Mouse (Mus musculus) naive thymus-derived CD4-positive, alpha-beta T cell, adult 2 months (primary cell): ENCODE measurements around the gene Dnajc17.
A peak's percentile ranks its signal among the peaks of the same experiment; 100 is the strongest.

Experiments
- DNase-seq: peaks from one replicate; pipeline ENCODE4 v3.0.0-alpha.2; 2011; ENCODE audit warnings: low read depth

The Dnajc17 gene

DNA sequence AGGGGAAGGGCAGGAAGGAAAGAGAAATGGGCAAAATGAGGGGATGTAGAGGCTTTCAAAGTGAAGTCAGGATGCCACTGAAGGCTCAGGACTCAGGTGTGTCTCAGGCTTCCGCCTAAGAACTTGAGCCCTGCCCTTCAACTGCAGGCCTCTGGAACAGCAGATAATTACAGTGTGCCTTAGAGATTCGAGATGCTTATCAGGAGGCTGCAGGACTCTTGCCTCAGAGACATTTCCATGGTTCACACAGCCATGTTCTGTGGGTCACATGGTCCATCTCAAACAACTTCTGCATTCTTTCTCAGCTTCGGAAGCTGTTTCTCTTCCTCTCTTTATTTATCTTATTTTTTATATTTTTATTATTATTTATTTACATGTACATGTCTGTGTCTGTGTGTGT lies 45.5 kb downstream of the Dnajc17 start:
- no peak for DNase-seq

DNA sequence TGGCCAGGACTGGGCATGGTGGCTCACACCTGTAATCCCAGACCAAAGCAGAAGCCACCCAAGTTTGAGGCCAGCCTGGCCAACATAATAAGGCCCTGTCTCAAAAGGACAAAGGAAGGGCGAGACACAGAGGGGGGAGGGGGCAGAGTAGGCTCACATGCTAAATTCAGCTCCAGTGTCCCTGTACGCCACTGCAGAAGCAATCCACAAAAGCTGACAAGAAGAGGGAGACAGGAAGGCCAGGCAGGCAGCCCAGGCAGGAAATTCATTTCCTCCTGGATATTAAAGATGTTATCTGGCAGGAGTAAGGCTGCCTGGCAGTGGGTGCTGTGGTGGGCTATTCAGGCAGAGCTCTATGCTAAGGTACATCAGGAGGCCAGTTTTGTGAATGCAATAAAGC lies 47.3 kb downstream of the Dnajc17 start:
- DNase-seq = no peak

DNA sequence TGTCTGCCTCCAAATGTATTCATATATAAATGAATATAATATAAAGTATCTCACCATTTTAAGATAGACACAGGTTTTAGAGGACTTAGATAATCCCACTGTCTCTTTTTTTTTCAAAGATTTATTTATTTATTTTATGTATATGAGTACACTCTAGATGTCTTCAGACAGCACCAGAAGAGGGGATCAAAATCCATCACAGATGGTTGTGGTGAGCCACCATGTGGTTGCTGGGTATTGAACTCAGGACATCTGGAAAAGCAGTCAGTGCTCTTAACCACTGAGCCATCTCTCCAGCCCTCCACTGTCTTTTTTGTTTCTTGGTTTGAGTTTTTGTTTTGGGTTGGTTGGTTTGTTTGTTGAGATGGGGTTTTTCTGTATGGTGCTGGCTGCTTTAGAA lies 50.8 kb downstream of the Dnajc17 start:
- peak; percentile 11 for DNase-seq

DNA sequence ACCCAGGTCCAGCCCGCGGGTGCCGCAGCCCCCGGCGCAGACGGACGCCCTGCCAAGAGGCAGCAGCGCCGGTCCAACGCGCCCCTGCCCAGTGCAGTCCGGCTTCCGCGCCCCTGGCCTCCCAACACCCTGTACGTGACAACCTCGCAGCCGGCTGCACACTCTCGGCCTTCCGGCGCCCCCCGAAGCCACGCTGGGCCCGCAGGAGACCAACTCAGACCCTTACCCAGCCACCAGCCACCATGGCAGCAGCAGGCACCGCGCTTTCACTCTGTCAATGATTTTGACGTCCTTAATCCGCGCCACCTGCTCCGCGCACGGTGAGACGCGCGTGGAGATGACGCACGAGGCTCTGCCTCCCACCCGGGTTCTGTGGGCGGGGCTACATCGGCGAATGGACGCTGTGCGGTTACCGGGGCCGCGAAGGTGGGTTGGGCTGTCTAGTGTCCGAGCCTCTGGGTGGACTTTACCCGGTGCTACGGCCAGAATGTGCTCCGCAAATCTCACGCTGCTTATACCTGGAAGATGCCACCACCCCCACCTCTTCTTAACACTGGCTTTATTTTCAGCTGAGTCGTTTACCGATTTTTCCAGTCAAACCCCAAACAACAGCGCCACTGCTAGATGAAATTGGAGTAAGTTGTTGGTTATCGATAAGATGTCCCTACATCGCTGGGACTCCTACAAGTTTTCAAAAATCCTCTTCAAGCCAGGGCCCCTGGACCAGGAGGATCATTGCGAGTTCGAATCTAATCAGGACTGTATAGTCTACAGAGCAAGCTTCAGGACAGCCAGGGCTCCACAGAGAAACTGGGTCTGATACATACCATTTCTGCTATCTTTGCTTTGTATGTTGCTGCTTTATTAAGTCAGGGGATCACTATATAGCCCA lies 51.7 kb downstream of the Dnajc17 start, which contains the start of gene Rmdn3:
TSS of gene Rmdn3 (minus strand) at position 354 of the 892 bp plus-strand sequence.
- peak; percentile 94 for DNase-seq

DNA sequence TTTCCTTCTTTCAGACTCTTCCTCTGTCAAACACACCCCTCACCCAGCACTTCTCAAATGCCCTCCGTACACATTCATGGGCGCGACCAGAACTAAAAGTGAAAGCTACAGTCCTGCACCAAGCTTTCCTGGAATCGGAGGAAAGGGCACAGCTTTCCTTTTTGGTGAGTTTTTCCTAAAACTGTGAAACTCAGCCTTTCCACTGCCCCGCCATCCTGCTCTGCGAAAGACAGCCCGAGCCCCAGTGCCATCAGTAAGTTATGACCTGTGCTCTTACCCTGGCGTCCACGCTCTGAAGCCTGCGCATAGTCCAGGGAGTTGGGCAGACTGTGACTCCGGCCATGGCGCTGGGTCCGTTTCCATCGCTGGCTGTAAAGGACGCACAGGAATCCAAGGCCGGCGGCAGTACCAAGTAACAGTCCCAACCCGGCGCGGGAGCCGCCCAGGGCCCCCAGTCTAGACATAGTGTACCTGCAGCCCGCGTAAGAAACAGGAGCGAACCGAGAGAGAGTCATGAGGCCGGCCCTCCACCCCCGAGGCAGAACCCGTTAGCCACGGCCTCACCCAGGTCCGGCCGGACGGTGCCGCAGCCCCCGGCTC lies 52.4 kb downstream of the Dnajc17 start:
- no peak for DNase-seq

DNA sequence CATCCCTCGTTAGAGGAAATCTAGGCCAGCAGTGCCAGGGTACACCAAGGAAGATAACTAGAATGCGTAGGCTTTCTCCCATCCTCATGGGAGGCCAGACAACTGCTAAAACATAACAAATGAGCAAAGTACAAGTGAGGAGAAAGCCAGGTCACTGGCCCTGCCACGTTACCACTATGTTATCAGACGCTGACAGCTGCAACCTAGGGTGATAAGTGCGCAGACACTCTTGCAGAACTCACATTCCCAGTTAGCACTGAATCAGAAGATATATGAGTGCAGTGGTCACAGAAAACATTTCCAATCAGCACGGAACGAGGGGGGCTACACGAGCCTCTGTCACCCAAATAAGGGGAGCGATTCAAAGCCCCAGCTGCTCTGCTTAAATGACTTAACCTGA lies 53.2 kb downstream of the Dnajc17 start:
- no peak for DNase-seq

DNA sequence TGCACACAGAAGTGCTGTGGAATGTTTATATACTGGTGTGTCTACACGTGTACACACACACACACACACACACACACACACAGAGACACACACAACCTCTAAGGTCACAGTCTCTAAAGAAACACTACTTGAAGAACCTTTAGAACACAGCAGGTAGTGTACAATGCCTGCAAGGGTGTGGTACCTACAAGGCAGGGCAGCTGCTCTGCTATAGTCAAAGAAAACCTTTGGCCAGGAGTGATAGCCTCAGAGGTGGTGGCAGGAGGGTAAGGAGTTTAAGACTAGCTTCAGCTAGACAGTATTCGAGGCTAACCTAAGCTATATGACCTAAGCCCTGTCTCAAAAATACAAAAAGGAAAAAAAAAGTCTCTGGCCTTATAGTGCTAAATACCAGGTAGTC lies 53.9 kb downstream of the Dnajc17 start:
- DNase-seq = no peak

DNA sequence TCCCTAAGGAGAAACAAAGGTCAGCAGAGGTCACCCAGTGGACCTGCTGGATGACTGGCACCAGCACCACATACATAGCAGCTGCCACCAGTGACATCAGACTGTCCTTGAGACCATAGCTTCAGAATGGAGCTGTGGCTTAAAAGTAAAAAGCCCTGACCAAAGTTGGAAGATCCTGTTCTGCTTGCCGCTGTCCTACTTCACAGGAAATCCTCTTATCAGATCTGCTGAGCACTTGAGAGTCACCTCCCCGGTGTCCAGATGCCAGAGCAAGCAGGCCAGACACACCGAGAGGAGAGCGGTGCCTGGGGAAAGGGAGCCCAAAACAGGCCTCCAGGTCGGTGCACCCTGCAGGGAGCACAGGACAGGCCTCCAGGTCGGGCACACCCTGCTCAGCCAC lies 56.3 kb downstream of the Dnajc17 start:
- DNase-seq = no peak

DNA sequence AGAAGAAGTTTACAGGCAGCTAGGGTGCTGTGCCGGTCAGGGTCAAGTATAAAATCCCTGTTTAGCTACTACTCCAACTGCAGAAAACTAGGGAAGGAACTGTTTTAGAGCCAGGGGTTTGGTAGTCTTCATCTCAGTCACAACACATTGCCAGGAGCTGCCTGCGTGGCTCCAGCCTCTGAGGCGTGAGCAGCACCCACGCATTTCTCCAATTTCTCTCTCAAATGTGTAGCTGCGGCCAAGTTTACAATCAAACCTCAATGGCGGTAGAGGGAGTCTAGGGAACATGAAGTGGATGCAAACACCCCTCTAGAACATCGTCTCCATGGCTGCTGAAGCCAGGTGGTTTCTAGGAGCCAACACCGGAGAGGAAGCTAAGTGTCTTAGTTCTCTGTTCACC lies 60.8 kb downstream of the Dnajc17 start:
- no peak for DNase-seq

DNA sequence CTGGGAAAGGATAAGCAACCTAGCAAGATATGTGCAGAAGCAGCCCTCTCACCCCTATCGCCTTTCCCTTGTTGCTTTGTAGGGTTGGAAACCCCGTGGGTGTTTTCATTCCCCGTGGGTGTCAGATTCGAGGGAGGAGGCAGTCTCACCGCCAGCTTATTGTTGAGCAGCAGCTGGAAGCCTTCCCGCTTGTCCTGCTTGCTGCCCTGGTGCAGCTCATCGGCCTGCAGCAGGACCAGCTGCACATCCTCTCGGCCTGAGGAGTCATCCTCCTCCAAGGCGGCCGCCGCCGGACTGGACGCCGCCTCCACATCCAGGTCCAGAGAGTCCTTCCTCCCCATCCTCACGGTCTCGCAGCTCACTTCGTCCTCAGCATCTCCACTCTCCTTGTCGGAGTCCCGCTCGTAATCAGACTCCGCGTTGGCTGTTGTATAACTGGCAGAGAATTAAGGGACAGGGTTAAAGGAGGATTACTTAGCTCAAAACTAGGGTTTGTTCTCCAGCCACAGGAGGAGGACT lies 61.4 kb downstream of the Dnajc17 start:
- DNase-seq = no peak

DNA sequence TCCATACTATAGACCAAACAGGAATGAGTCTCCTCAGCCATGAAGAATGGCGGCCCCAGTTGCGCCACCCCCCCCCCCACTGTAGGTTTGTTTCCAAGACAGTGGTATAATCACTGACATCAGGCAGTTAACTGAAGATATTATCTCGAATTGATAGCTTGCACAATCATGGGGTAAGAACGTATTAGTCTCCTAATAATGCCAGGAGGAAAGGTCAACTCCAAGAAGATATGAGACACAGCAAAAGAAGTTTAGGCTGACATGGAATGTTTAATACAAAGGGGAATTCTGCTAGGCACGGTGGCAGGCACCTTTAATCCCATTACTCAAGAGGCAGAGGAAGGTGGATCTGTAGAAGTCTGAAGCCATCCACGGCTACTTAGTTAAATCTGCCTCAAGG lies 62.2 kb downstream of the Dnajc17 start:
- no peak for DNase-seq

DNA sequence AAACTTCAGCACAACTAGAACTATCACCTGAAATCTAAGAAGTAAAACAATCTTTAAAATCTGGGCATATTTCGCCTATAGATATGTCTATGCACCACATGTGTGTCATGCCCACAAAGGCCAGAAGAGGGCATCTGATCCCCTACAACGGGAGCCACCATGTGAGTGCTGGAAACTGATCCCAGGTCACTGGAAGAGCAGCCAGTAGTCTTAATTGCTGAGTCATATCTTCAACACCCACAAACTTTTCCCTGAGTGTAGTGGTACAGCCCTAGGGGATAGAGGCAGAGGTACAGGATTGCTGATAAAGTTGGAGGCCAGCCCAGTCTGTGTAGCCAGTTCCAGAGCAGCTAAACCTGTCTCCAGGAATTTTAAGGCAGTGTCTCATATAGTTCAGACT lies 63.4 kb downstream of the Dnajc17 start:
- DNase-seq = peak; percentile 21

DNA sequence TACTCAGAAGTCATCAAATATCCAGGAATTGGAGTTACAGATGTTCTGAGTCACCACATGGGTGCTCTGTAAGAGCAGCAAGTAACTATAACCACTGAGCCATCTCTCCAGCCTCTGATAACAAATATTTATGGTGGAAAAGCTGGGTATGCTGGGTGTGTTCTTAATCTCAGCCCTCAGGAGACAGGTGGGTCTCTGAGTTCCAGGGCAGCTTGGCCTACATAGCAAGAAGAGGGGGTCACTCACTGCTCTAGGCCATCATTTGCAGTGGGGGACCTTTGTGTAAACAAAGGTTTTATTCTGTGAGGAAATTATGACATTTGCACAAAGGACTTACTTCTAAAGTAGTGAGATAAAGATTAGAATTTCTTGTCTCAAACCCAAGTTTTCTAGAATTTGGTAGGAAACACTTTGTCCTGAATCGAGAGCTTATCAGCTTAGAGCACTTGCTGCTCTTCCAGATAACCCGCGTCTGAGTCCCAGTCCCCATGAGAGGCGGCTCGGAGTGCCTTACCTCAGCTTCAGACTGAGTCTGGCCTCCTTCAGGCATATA lies 72.2 kb downstream of the Dnajc17 start:
- no peak for DNase-seq
